Mouse (Mus musculus): ENCODE measurements around the gene Fundc2. TPM values are rescaled to one million over a fixed set of nuclear protein-coding genes. Genes with fewer than 3 reads are reported as not detected.

Fundc2 gene
- 55.0 TPM for polyA plus RNA-seq (2017; shearing (Covaris generic))

GRCm38 (mm10) chrX:75382195-75382771, at the start of gene Fundc2, which contains the start of gene F8:
Gene Fundc2, plus strand, starts transcription at chrX:75382399.
Gene F8, minus strand, starts transcription at chrX:75382615.

GRCm38 (mm10) chrX:75415936-75416785, 34.0 kb downstream of the Fundc2 start, which contains the start of the genes Cmc4, Mtcp1 and Brcc3:
Gene Cmc4, minus strand, starts transcription at chrX:75416584.
Gene Mtcp1, minus strand, starts transcription at chrX:75416588.
Gene Brcc3, plus strand, starts transcription at chrX:75416628.

Other genes starting within 250 kb of the Fundc2 start
- not detected for gene Smim9, start 218.6 kb upstream of the Fundc2 start, polyA plus RNA-seq (2017; shearing (Covaris generic))
- 0.49 TPM for gene F8, start 216 bp downstream of the Fundc2 start, polyA plus RNA-seq (2017; shearing (Covaris generic))
- 16.7 TPM for gene Cmc4, start 34.2 kb downstream of the Fundc2 start, polyA plus RNA-seq (2017; shearing (Covaris generic))
- gene Mtcp1, start 34.2 kb downstream of the Fundc2 start, polyA plus RNA-seq (2017; shearing (Covaris generic)), result 10.4 TPM
- gene Brcc3, start 34.2 kb downstream of the Fundc2 start, polyA plus RNA-seq (2017; shearing (Covaris generic)), result 59.1 TPM
- 129 TPM for gene Vbp1, start 131.9 kb downstream of the Fundc2 start, polyA plus RNA-seq (2017; shearing (Covaris generic))
- gene Rab39b, start 195.8 kb downstream of the Fundc2 start, polyA plus RNA-seq (2017; shearing (Covaris generic)), result 0.73 TPM

Measured in CD4-positive, CD25-positive, alpha-beta regulatory T cell (primary cell).